Mouse (Mus musculus): ENCODE measurements around the gene Tango6.

Tango6 gene

GRCm38 (mm10) chr8:106697748-106698248 is 14.9 kb downstream of the Tango6 start:
- in situ Hi-C loops (cut with MboI, MseI) = loop anchor here (5.0 kb wide), 1 partner anchor 190 kb away; no protein-coding TSS in a partner anchor

GRCm38 (mm10) chr8:106699588-106699987 is 16.7 kb downstream of the Tango6 start:
- in situ Hi-C loops (cut with MboI, MseI) = loop anchor here (5.0 kb wide), 1 partner anchor 188 kb away; no protein-coding TSS in a partner anchor

- in situ Hi-C loops (cut with MboI, MseI) = loop anchor here in 1 of 2 experiments (25.0 kb wide), 1 partner anchor 312 kb away; no protein-coding TSS in a partner anchor
Measured at GRCm38 (mm10) chr8:106700131-106700530, 17.3 kb downstream of the Tango6 start.

- in situ Hi-C loops (cut with MboI, MseI) = loop anchor here in 1 of 2 experiments (25.0 kb wide), 1 partner anchor 311 kb away; no protein-coding TSS in a partner anchor
Measured at GRCm38 (mm10) chr8:106701360-106701759, 18.5 kb downstream of the Tango6 start.

GRCm38 (mm10) chr8:106704199-106704900 is 21.5 kb downstream of the Tango6 start:
- in situ Hi-C loops (cut with MboI, MseI) = loop anchor here in 1 of 2 experiments (25.0 kb wide), 1 partner anchor 308 kb away; no protein-coding TSS in a partner anchor

GRCm38 (mm10) chr8:106704901-106705321 is 22.0 kb downstream of the Tango6 start:
- in situ Hi-C loops (cut with MboI, MseI) = loop anchor here in 1 of 2 experiments (25.0 kb wide), 1 partner anchor 307 kb away; no protein-coding TSS in a partner anchor

- in situ Hi-C loops (cut with MboI, MseI) = loop anchor here in 1 of 2 experiments (25.0 kb wide), 1 partner anchor 306 kb away; no protein-coding TSS in a partner anchor
Measured at GRCm38 (mm10) chr8:106706194-106706593, 23.3 kb downstream of the Tango6 start.

- in situ Hi-C loops (cut with MboI, MseI) = loop anchor here in 1 of 2 experiments (25.0 kb wide), 1 partner anchor 302 kb away; no protein-coding TSS in a partner anchor
Measured at GRCm38 (mm10) chr8:106710002-106710401, 27.1 kb downstream of the Tango6 start.

GRCm38 (mm10) chr8:106712487-106712886 is 29.6 kb downstream of the Tango6 start:
- in situ Hi-C loops (cut with MboI, MseI) = loop anchor here in 1 of 2 experiments (25.0 kb wide), 1 partner anchor 300 kb away; no protein-coding TSS in a partner anchor

GRCm38 (mm10) chr8:106714297-106714696 is 31.4 kb downstream of the Tango6 start:
- in situ Hi-C loops (cut with MboI, MseI) = loop anchor here in 1 of 2 experiments (25.0 kb wide), 1 partner anchor 298 kb away; no protein-coding TSS in a partner anchor

- in situ Hi-C loops (cut with MboI, MseI) = loop anchor here in 1 of 2 experiments (25.0 kb wide), 1 partner anchor 294 kb away; no protein-coding TSS in a partner anchor
Measured at GRCm38 (mm10) chr8:106718091-106718500, 35.2 kb downstream of the Tango6 start.

- in situ Hi-C loops (cut with MboI, MseI) = loop anchor here in 1 of 2 experiments (25.0 kb wide), 1 partner anchor 291 kb away; no protein-coding TSS in a partner anchor
Measured at GRCm38 (mm10) chr8:106720921-106721320, 38.1 kb downstream of the Tango6 start.

- in situ Hi-C loops (cut with MboI, MseI) = loop anchor here in 1 of 2 experiments (25.0 kb wide), 1 partner anchor 290 kb away; no protein-coding TSS in a partner anchor
Measured at GRCm38 (mm10) chr8:106722453-106722852, 39.6 kb downstream of the Tango6 start.

GRCm38 (mm10) chr8:106723921-106724320 is 41.1 kb downstream of the Tango6 start:
- in situ Hi-C loops (cut with MboI, MseI) = loop anchor here in 1 of 2 experiments (25.0 kb wide), 1 partner anchor 288 kb away; no protein-coding TSS in a partner anchor

GRCm38 (mm10) chr8:106726551-106726950 is 43.7 kb downstream of the Tango6 start:
- in situ Hi-C loops (cut with MboI, MseI) = no loop called here

GRCm38 (mm10) chr8:106727241-106727835 is 44.5 kb downstream of the Tango6 start:
- in situ Hi-C loops (cut with MboI, MseI) = no loop called here

GRCm38 (mm10) chr8:106727889-106728288 is 45.0 kb downstream of the Tango6 start:
- in situ Hi-C loops (cut with MboI, MseI) = no loop called here

- in situ Hi-C loops (cut with MboI, MseI) = no loop called here
Measured at GRCm38 (mm10) chr8:106732921-106733320, 50.1 kb downstream of the Tango6 start.

GRCm38 (mm10) chr8:106733703-106734102 is 50.8 kb downstream of the Tango6 start:
- in situ Hi-C loops (cut with MboI, MseI) = no loop called here

- in situ Hi-C loops (cut with MboI, MseI) = no loop called here
Measured at GRCm38 (mm10) chr8:106734222-106734621, 51.4 kb downstream of the Tango6 start.

GRCm38 (mm10) chr8:106736861-106737662 is 54.2 kb downstream of the Tango6 start:
- in situ Hi-C loops (cut with MboI, MseI) = no loop called here
